Mouse (Mus musculus) heart, embryonic 15.5 days (tissue): Measurements from ENCODE around the gene Celsr1. TPM values are rescaled to one million over a fixed set of nuclear protein-coding genes. Genes with fewer than 3 reads are reported as not detected.
A peak's percentile ranks its signal among the peaks of the same experiment; 100 is the strongest.

Experiments
- ATAC-seq: fragments of 200-750 bp; cut with Nextera tagmentation; replicated peaks from 2 replicates; pipeline ENCODE4 v1.8.0; 2017; ENCODE audit warnings: low read depth, moderate TSS enrichment; ENCODE audit not compliant: insufficient number of reproducible peaks, insufficient read depth, low FRiP score
- H3K27ac ChIP-seq: fragments of 300-500 bp; sonication (generic); 2 replicates; pipeline ENCODE4 v1.5.1; 2015; ENCODE audit warnings: mild to moderate bottlenecking, inconsistent platforms
- H3K27me3 ChIP-seq: fragments of 300-500 bp; sonication (generic); 2 replicates; pipeline ENCODE4 v1.6.1; 2015; ENCODE audit warnings: inconsistent platforms
- H3K36me3 ChIP-seq: fragments of 300-500 bp; sonication (generic); 2 replicates; pipeline ENCODE4 v1.6.1; 2015; ENCODE audit warnings: mild to moderate bottlenecking, inconsistent platforms
- H3K4me1 ChIP-seq: fragments of 300-500 bp; sonication (generic); replicated peaks from 2 replicates; pipeline ENCODE4 v1.6.1; 2015; ENCODE audit warnings: inconsistent platforms
- H3K4me2 ChIP-seq: fragments of 300-500 bp; sonication (generic); 2 replicates; pipeline ENCODE4 v1.6.1; 2015; ENCODE audit warnings: inconsistent platforms, mild to moderate bottlenecking, moderate library complexity
- H3K4me3 ChIP-seq: fragments of 300-500 bp; sonication (generic); 2 replicates; pipeline ENCODE4 v1.5.1; 2015; ENCODE audit warnings: mild to moderate bottlenecking, inconsistent platforms
- H3K9ac ChIP-seq: fragments of 300-500 bp; sonication (generic); 2 replicates; pipeline ENCODE4 v1.6.1; 2015; ENCODE audit warnings: mild to moderate bottlenecking, inconsistent platforms
- H3K9me3 ChIP-seq: fragments of 300-500 bp; sonication (generic); replicated peaks from 2 replicates; pipeline ENCODE4 v1.6.1; 2016; ENCODE audit warnings: inconsistent platforms
- WGBS: fragments of 180-500 bp; shearing (Covaris S2); methylation state at CpG from one replicate; pipeline ENCODE4 v1.1.7; 2015; ENCODE audit warnings: mixed read lengths; 5-methylcytosine and 5-hydroxymethylcytosine counted together
- polyA plus RNA-seq: library from polyadenylated mRNA; unstranded; fragments of >200 nt; fragmentation: Nextera tagmentation; extraction: Ambion mirVana; gene quantifications from 2 replicates; pipeline ENCODE4 v1.2.1, GENCODE M21; 2015

Gene Celsr1
- 1.1 and 2.1 TPM in 2 replicates for polyA plus RNA-seq

GRCm38 (mm10) chr15:86033191-86033841, at the start of gene Celsr1:
Celsr1 (minus strand) TSS chr15:86033777.
- Histone ChIP-seq H3K9me3 (no peaks in the 10 kb centered on the region), H3K4me2 (peak within 1 kb of the TSS; percentile 94), H3K27me3 (peaks cover 34% of the 10 kb centered on the region), H3K4me1 (peaks cover 51% of the 10 kb centered on the region), H3K27ac (peak within 1 kb of the TSS; percentile 68), H3K9ac (peak within 1 kb of the TSS; percentile 71), H3K36me3 (peaks cover 11% of the 10 kb centered on the region), H3K4me3 (peak within 1 kb of the TSS; percentile 70)
- peak; percentile 18 for ATAC-seq
- under 1% methylated on average over 80 of the region's 80 CpGs for WGBS

GRCm38 (mm10) chr15:86083261-86083741, 49.7 kb upstream of the Celsr1 start:
- 11% methylated on average over 6 of the region's 6 CpGs for WGBS
- peak overlapping the region; percentile 10; the same call in 1 of the 2 replicates for H3K9ac ChIP-seq
- no peaks in the 10 kb centered on the region for H3K27me3 ChIP-seq
- H3K27ac ChIP-seq, result peak overlapping the region; percentile 85
- H3K4me1 ChIP-seq, result peaks cover 99% of the 10 kb centered on the region
- peak; percentile 17; the same call in 1 of the 2 replicates for ATAC-seq
- H3K9me3 ChIP-seq, result no peaks in the 10 kb centered on the region
- H3K4me2 ChIP-seq, result peak overlapping the region; percentile 26
- no peaks in the 10 kb centered on the region for H3K36me3 ChIP-seq
- no peak overlapping the region for H3K4me3 ChIP-seq

- WGBS, result 58% methylated on average over 11 of the region's 11 CpGs
- Histone ChIP-seq H3K36me3 (no peaks in the 10 kb centered on the region), H3K4me1 (peaks cover 99% of the 10 kb centered on the region), H3K27me3 (no peaks in the 10 kb centered on the region), H3K4me3 (no peak overlapping the region), H3K4me2 (peak overlapping the region; percentile 26), H3K9me3 (no peaks in the 10 kb centered on the region), H3K9ac (no peak overlapping the region), H3K27ac (peak overlapping the region; percentile 85)
- no peak for ATAC-seq
Observed at GRCm38 (mm10) chr15:86082551-86082961, 49.0 kb upstream of the Celsr1 start.

- Histone ChIP-seq H3K36me3 (no peaks in the 10 kb centered on the region), H3K27me3 (no peaks in the 10 kb centered on the region), H3K4me1 (peaks cover 92% of the 10 kb centered on the region), H3K4me2 (no peak overlapping the region), H3K4me3 (no peak overlapping the region), H3K9me3 (no peaks in the 10 kb centered on the region), H3K9ac (no peak overlapping the region), H3K27ac (no peak overlapping the region)
- 71% methylated on average over 12 of the region's 12 CpGs for WGBS
- ATAC-seq, result no peak
Observed at GRCm38 (mm10) chr15:86081654-86082053, 48.1 kb upstream of the Celsr1 start.

- Histone ChIP-seq H3K4me1 (peaks cover 90% of the 10 kb centered on the region), H3K9me3 (no peaks in the 10 kb centered on the region), H3K27me3 (no peaks in the 10 kb centered on the region), H3K9ac (no peak overlapping the region), H3K36me3 (no peaks in the 10 kb centered on the region), H3K4me2 (no peak overlapping the region), H3K4me3 (no peak overlapping the region), H3K27ac (peak overlapping the region; percentile 59; the same call in 1 of the 2 replicates)
- 97% methylated on average over 1 of the region's 1 CpGs for WGBS
- no peak for ATAC-seq
Observed at GRCm38 (mm10) chr15:86080408-86080807, 46.8 kb upstream of the Celsr1 start.

GRCm38 (mm10) chr15:86079876-86080275, 46.3 kb upstream of the Celsr1 start:
- peak overlapping the region; percentile 59 for H3K27ac ChIP-seq
- WGBS, result 71% methylated on average over 4 of the region's 4 CpGs
- peaks cover 85% of the 10 kb centered on the region for H3K4me1 ChIP-seq

GRCm38 (mm10) chr15:86079467-86079866, 45.9 kb upstream of the Celsr1 start:
- peak overlapping the region; percentile 59 for H3K27ac ChIP-seq

More at GRCm38 (mm10) chr15:86079876-86080275, 46.3 kb upstream of the Celsr1 start:
- no peak for ATAC-seq
- no peaks in the 10 kb centered on the region for H3K36me3 ChIP-seq
- H3K9me3 ChIP-seq, result no peaks in the 10 kb centered on the region
- no peak overlapping the region for H3K4me3 ChIP-seq
- no peak overlapping the region for H3K9ac ChIP-seq
- H3K27me3 ChIP-seq, result no peaks in the 10 kb centered on the region
- H3K4me2 ChIP-seq, result no peak overlapping the region

GRCm38 (mm10) chr15:86078481-86079216, 45.1 kb upstream of the Celsr1 start:
- H3K4me2 ChIP-seq, result no peak overlapping the region
- WGBS, result 51% methylated on average over 18 of the region's 18 CpGs
- ATAC-seq, result no peak
- H3K9me3 ChIP-seq, result no peaks in the 10 kb centered on the region
- H3K4me3 ChIP-seq, result no peak overlapping the region
- no peaks in the 10 kb centered on the region for H3K27me3 ChIP-seq
- peak overlapping the region; percentile 59 for H3K27ac ChIP-seq
- H3K36me3 ChIP-seq, result no peaks in the 10 kb centered on the region
- no peak overlapping the region for H3K9ac ChIP-seq
- H3K4me1 ChIP-seq, result peaks cover 80% of the 10 kb centered on the region

More at GRCm38 (mm10) chr15:86079467-86079866, 45.9 kb upstream of the Celsr1 start:
- Histone ChIP-seq H3K4me1 (peaks cover 84% of the 10 kb centered on the region), H3K27me3 (no peaks in the 10 kb centered on the region), H3K36me3 (no peaks in the 10 kb centered on the region), H3K9ac (no peak overlapping the region), H3K4me2 (no peak overlapping the region), H3K4me3 (no peak overlapping the region), H3K9me3 (no peaks in the 10 kb centered on the region)
- 49% methylated on average over 5 of the region's 5 CpGs for WGBS
- ATAC-seq, result no peak

- ATAC-seq, result no peak
- Histone ChIP-seq H3K9me3 (no peaks in the 10 kb centered on the region), H3K36me3 (no peaks in the 10 kb centered on the region), H3K9ac (no peak overlapping the region), H3K27me3 (no peaks in the 10 kb centered on the region), H3K4me2 (no peak overlapping the region), H3K27ac (no peak overlapping the region), H3K4me1 (peaks cover 72% of the 10 kb centered on the region), H3K4me3 (no peak overlapping the region)
- 32% methylated on average over 5 of the region's 5 CpGs for WGBS
Observed at GRCm38 (mm10) chr15:86077934-86078333, 44.4 kb upstream of the Celsr1 start.

GRCm38 (mm10) chr15:86076378-86076777, 42.8 kb upstream of the Celsr1 start:
- no peak overlapping the region for H3K4me3 ChIP-seq
- H3K4me2 ChIP-seq, result no peak overlapping the region
- H3K4me1 ChIP-seq, result peaks cover 59% of the 10 kb centered on the region
- H3K9ac ChIP-seq, result no peak overlapping the region
- no peak for ATAC-seq
- H3K27me3 ChIP-seq, result no peaks in the 10 kb centered on the region
- H3K27ac ChIP-seq, result no peak overlapping the region
- no peaks in the 10 kb centered on the region for H3K9me3 ChIP-seq
- WGBS, result 73% methylated on average over 8 of the region's 8 CpGs
- H3K36me3 ChIP-seq, result no peaks in the 10 kb centered on the region

GRCm38 (mm10) chr15:86076048-86076315, 42.4 kb upstream of the Celsr1 start:
- WGBS, result 66% methylated on average over 2 of the region's 2 CpGs
- H3K27ac ChIP-seq, result no peak overlapping the region

More at GRCm38 (mm10) chr15:86076048-86076315, 42.4 kb upstream of the Celsr1 start:
- H3K27me3 ChIP-seq, result no peaks in the 10 kb centered on the region
- no peaks in the 10 kb centered on the region for H3K36me3 ChIP-seq
- H3K4me2 ChIP-seq, result no peak overlapping the region
- no peak overlapping the region for H3K9ac ChIP-seq
- no peaks in the 10 kb centered on the region for H3K9me3 ChIP-seq
- no peak for ATAC-seq
- no peak overlapping the region for H3K4me3 ChIP-seq
- H3K4me1 ChIP-seq, result peaks cover 55% of the 10 kb centered on the region
